Mouse (Mus musculus) R1 (cell line): Measurements from ENCODE around the gene Lsm10.

Experiments
- DNase-seq: peaks from one replicate; pipeline ENCODE4 v3.0.0-alpha.2; 2018; ENCODE audit warnings: low read depth, low spot score

Lsm10 gene

DNA sequence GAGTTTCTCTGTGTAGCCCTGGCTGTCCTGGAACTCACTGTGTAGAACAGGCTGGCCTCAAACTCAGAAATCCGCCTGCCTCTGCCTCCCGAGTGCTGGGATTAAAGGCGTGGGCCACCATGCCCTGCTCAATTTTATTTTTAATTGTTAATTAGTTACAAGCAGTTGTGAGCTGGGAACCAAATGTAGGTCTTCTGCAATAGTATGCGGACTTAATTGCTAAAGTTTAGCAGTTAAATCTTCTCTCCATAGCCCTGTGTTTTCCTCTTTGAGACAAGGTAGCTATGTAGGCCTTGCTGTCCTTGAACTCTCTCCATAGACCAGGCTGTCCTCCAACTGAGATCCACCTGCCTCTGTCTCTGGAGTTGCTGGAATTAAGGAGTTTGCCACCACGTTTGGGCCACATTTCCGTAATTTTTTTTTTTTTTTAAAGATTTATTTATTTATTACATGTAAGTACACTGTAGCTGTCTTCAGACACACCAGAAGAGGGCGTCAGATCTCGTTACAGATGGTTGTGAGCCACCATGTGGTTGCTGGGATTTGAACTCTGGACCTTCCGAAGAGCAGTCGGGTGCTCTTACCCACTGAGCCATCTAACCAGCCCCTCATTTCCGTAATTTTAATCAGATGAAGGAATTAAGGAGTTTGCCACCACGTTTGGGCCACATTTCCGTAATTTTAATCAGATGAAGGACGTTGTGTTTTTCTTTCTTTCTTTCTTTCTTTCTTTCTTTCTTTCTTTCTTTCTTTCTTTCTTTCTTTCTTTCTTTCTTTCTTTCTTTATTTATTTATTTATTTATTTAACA is 597 bp upstream of the Lsm10 start:
- DNase-seq: peak; percentile 56

DNA sequence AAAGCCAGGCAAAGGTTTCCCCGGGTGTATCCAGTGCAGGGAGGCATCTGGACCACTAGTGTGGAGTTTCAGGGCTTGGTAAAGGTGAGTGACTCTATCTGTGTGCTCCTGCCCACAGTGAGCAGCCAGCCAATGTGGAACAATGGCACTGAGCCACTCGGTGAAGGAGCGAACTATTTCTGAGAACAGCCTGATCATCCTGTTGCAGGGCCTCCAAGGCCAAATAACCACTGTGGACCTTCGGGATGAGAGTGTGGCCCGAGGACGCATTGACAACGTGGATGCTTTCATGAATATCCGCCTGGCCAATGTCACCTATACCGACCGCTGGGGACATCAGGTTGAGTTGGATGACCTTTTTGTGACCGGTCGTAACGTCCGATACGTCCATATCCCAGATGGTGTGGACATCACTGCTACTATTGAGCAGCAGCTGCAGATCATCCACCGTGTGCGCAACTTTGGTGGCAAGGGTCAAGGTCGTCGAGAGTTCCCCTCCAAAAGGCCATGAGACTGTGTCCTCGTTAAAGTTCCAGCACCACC is 1.4 kb downstream of the Lsm10 start:
- DNase-seq: no peak

DNA sequence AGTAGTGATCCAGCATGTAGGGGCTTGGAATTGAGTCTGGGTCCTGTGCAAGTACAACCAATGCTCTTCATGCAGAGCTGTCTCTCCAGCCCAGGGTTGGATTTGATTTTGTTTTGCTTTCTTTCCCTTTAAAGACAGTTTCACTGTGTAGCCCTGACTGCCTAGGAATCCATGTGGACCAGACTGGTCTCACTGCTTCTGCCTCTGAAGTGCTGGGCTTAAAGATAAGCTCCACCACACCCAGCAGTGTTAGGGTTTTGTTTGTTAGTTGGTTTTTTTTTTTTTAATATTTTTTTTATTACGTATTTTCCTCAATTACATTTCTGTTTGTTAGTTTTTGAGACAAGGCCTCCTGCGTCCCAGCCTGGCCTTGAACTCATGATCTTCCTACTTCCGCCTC is 2.9 kb downstream of the Lsm10 start:
- no peak for DNase-seq

DNA sequence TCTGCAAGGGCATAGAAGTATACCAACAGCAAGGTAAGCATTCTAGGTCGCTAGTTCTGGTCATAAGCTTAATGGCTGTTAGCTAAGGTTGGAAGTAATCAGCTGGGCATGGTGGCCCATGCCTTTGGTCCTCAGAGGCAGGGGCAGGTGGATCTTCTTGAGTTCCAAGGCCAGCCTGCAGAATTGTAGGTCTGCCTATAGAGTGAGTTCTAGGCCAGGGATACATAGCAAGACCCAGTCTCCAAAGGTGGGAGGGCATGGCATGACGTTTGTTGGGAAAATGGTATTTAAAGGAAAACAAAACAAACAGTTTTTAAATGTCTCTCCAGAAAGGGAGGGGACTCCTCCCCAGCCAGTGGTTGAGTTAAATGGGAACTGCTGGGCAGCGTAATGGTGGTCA is 4.3 kb downstream of the Lsm10 start:
- DNase-seq: no peak

DNA sequence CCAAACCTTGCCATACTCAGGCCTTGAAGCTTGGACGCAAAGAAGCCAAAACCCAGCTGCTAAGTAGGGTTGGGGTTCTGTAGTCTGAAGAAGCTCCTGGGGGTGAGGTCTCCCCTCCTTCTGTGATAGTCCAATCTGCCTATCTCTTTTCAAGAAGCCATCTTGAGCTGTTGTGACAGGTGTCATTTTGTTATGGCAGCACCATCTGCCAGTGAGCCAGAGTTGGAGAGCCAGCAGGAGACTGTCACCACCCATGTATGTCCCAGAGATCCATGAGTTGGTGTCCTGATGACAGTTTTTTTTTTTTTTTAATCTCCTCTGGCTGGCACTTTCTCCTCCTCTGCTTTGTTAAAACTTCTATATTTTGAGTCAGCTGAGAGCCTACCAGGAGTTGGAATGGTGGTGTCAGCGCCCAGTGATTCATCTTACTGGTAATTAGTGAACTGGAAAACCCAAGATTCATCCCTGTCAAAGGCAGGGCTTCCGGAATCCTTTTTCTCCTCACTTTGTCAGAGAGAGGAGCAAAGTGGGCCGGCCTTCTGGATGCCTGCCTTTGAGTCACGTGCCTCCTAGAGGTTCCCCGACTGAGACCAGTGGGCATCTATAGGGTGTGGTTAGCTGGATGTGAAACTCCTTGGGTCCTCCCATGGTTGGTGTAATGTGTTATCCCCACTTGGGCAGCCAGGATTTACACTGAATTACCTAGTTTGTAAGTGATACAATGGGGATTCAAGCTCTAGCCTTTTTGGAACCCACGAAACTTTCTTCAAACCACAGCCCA is 5.8 kb downstream of the Lsm10 start:
- peak; percentile 82 for DNase-seq

DNA sequence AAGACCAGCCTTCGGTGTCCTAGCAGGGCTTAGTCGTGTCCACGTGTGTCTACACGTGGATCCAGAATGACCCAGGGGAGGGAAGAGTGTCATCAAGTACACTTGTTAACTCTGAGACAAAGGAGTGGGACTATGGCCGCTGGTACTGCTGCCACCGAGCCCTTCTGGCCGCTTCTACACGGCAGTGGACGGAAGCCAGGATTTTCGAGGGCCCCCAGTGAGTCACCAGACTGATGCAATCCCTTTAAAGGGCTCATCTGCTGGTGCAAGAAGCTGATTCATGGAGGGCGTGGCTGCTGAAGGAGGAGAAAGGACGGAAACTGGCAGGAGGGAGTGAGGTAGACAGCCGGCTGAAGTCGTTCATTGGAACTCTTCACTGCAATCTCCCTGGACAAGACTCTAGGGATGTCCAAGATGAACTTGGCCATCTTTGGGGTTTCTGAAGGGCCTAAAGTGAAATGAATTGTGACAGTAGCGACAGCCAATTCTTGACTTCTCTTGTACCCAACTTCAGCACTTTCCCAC is 6.7 kb downstream of the Lsm10 start:
- peak; percentile 89 for DNase-seq

DNA sequence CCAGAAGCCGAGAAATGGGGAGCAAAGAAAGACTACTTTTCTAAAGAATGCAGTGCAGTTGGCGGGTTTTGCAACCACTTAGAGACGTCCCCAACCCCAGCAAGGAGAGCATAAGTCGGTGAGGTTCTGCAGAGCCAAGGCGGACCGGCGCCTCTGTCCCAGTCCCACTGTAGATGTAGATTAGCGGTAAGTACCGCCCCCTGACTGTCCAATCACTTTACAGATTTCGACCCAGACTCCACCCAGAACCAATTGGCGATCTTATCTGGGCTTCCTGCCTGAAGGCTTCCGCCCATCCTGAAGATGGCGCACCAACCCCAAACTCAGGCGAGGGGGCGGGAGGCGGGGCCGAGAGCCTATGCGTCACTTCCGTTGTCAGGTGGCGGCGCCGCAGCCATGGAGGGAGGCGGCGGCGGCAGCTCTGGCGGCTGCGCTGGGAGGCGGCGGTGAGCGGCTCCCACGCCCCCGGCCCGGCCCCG is 7.2 kb downstream of the Lsm10 start, which contains the start of gene Stk40:
Stk40 (plus strand) TSS at position 368 of the 479 bp plus-strand sequence.
- peak; percentile 99 for DNase-seq

DNA sequence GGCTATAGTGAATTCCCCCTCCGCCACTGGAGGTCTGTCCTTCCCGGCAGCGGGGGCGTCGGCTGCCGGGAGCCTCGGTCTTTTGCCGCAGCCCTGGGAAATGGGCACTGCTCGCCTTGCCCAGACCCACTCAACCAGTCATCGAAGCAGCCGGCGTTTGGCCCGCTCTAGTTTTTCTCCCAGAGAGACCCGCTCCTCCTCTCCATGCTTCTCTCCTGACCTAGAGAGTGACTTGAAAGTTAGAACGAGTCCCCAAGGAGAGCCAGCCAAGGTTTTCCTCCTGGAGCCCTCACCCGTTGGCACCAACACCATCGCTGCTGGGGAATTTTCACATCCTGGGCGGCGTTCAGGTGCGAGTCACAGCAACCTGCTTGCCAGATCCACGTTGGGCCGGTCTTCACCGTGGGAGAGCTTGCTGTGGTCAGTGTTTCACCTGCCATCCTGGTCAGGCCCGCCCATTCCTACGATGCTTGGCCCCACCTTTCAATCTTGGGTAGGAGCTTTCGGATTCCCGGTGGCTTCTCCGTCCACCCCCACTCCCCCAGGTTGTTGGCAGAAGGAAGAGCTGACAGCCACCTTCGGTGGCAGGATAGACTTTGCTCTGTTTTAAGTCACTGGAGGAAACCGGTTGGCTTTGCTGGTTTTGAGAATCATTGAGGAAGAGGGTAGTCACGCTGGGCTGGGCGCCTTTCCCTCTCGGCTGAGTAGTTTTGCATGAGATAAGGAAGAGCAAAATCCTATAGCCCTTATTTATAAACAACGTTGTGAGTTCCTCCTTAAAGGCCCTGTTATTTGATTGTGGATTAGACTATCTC is 8.0 kb downstream of the Lsm10 start:
- DNase-seq: peak; percentile 28

DNA sequence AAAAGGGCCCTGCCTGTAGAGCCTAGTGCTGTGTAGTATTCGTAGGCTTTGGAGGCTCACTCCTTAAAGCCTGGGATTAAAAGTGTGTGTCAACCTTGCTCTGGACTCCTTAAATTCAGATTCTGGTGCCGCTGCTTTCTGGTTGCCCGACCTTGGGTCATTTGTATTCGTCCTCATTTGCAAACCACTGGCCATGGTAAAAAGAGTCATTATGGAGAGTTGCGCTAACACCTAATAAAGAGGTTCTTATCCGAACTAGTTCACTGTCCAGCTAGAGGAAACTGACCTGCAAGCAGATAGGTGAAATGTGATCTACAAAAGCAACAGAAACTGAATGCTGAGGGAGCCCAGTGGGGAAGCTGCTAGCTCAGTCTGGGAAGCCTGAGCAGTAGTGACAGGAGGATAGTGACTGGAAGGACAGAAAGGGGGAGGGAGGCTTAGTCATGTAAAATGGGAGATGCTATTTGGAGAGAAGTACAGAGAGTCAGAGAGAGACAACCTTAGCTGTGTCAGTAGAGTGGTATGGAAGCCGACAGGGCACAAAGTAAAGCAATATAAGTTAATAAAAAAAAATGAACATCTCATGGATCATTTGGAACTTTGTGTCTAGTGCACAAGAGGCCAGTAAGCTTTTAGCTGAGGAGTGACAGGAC is 8.8 kb downstream of the Lsm10 start:
- no peak for DNase-seq

DNA sequence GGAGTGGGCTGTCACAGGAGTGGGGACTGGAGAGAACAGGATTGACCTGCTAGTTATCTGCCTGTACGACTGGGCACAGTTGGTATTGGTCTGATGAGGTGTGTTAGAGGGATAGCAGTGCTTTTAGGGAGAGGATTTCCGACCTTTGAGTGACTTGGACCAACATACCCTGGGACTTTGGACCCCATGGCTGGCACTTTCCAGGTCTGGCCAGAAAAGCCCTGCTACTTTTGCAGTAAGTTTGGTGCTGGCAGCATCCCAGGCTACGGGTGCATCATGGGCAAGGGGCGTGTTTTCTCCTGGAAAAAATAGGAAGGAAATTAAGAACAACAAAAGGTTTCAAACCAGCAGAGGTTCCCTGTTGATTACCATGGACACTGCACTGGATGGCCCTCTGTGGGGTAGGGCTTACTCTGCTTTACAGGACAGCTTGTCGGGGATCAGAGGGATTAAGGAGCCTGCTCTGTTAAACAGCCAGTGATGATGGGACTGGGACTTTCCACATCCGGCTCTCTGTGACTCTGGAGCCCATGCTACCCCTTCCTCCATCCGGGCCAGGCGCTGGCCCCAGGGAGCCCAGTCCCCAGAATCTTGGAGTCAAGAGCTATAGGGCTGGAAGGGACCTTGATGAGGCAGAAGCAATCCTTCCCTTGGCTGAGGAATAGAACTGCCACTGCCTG is 11.8 kb downstream of the Lsm10 start:
- DNase-seq: no peak

DNA sequence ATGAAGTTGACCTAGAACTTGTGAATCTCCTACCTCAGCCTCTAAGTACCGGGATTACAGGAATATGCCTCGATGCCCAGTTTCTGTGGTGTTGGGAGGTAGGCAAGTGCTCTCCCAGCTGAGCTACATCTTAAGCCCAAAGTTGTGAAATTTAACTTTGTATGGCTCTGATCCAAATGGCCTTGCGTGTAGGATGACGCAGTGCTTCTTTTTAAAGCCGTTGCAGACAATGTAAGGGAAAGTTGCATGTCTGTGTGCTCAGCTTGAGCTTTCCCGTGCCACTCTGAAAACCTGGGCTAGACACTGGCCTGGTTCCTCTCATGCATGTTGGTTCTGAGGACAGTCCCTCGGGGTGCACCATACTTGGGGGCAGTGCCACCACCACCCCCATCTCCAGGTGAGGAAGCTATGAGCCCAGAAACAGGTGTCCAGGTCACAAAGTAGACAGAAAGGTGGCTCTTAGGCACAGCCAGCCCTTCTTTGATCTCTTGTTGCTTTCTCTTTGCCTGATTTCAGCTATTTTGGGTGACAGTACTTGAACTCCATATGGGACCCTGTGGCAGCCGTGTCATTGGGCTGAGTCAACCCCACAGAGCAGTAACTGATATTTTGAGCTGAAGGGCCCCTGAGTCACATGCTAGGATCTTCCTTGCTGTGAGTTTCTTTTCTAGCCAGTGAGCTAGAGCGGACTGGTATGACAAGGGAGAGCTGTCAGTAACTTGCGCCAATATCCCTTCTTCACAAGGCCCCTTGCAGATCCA is 13.4 kb downstream of the Lsm10 start:
- DNase-seq: no peak

DNA sequence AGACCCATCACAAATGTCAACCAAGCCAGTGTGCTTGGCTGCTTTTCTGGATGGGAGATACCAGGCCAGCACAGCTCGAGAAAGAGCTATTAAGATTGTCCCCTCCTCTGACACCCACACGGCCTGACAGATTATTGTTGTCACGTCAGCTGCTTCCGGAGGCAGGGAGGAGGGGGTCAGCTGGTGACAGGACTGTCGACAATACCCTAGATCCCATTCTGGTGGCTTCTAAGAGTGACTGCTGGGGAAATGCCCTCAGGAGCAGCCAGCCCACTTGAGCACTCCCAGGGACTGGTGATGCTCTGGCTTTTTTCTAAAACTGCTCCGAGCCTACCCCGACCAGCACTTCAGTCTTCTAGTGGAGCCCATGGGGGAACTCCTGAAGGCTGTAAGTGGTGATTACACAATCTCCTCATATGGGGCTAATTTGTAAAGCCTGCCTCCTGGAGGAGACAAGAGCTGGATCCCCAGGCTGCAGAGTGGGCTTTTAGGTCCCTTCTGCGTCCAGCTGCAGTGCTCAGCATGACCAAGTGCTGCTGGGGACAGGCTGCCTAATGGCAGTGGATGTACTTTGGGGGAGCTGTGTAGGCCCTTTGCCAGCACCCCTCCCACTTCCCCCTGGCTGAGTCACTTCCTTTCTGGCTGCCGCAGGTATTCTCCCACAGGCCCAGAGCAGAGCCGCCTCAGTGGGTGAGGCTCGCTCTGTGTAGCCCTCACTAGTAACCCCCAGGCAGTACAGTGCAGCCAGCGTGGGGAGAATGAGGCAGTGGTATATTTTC is 14.1 kb downstream of the Lsm10 start:
- peak; percentile 76 for DNase-seq

DNA sequence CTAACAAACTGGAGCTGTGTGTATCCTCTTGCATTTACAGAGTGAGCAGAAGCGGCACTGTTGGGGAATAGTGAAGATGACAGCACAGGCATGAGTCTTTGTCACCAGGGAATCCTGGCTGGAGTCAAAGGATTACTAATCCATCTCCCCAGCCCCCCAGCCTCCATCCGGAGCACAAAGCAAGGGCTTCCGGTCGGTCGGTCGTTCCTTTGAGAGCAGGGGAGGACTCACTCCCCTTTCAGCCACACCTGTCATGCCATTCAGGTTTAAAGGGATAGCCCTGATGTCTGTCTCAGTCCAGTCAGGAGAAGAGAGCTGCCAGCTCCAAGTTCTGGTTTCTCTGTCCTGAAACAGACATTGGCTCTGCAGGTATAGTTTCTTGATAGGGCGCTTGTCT is 14.7 kb downstream of the Lsm10 start:
- DNase-seq: peak; percentile 89

DNA sequence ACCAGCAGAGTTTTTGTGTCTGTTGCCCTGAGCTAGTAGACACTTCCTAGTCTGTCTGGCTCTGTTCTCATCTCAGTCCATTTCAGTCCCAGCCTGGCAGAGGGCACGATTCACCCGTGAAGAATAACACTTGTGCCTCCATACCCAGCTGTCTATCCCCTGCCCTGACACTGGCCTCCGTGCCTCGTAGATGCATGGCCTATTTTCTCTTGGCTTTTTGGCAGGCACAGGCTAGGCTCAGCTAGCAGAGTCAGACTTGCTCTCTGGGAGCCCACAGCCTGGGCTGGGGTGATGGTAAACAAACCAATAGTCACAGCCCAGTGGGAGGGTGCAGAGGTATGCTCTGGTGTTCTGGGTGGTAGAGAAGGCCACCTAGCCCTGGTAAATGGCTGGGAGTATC is 16.8 kb downstream of the Lsm10 start:
- DNase-seq: no peak

DNA sequence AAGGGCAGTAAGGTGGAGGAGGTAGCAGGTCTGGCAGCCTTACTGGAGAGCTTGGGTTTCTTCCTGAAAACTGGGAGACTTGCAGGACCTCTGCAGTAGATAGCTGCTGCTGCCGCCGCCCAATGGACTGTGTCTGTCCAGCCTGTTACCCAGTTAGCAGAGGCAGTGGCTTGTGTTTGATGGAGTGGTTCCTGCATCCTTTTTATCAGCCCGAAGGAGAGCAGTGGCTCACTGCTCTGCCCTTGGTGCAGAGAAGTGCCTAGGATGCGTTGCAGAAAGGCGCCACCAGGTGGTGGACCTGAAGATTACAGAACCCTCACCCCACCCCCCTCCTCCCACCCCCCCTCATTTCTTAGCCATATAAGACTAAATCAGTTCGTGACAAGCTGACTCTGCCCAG is 17.5 kb downstream of the Lsm10 start:
- DNase-seq: peak; percentile 65

DNA sequence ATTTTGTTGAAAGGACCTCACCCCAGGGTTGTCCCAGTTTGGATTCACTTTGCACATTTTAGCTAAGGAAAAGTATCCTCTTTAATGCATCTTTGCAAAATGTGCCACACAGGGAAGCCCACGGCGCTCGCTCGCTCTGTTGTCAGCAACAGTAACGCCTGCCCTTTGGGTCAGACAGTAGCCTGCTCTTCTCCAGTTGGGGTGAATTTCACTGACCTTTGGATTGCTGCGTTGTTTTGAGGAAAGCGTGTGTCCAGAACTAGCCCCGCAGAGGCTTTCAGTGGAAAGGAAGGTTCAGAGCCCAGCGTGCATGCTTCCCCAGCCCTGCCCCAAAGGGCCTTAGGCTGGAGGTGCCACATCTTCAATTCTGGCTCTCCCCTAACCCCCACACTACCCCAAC is 19.0 kb downstream of the Lsm10 start:
- no peak for DNase-seq

DNA sequence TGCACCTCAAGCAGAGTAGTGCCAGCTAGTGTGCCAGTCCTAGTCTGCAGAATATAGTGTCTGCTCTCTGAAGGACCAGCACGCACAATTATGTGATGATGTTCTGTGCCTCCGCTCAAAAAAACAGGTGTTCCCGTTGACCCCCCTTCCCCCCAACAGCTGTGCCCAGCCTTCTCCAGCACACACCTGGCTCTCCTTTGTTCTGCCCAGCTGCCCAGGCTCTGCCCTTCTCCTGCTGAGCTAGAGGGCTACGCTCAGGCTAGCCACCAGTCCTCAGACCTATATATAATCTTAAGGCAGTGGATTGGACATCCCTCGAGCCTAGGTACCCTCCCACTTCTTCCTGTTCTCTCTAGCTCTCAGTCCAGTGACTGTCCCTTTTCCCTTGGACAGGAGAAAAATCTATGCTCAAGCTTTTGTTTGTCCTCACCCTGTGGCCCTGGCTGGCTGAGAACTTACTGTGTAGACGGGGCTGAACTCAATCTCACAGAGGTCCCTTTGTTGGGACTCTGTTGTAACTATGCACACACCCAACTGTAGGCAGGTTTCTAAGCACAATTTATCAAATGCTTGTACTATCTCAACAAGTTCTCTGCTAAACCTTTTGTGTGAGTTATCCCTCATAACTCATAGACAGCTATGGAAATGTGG is 19.6 kb downstream of the Lsm10 start:
- DNase-seq: no peak

DNA sequence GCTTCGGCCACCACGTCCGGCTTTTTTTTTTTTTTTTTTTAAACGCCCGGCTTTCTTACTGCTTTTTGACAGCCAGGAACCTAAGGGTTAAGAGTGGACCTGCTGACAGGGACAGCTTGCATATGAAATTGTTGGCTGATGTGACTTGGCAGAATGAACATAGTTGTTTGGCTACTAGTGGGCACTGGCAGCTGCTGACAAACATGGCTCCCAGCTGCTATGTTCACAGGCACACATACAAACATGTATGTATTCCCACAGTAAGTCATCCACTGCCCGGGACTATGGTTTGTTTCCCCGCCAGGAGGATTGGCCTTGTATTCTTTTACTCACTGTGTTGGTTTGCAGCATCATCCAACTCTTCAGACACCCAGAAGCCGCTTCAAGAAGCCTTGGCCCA is 20.7 kb downstream of the Lsm10 start:
- no peak for DNase-seq
